Mouse (Mus musculus) left cerebral cortex, postnatal 10 days (tissue): ENCODE measurements at regions not wholly inside any gene's neighbourhood (a gene's known extent, or its start where the extent isn't known, plus 50 kb on each side); places are given as distances from the start of the nearest gene placed in this dataset.

Source experiments
- DNase-seq, 2 experiments: peaks; one replicate each; pipeline ENCODE4 v3.0.0; 2021 to 2022; ENCODE audit warnings: low spot score in 2 of 2, mixed read lengths in 1 of 2; ENCODE audit errors: extremely low spot score in 1 of 2
- intact Hi-C: fragments of 180-260 bp; cut with DNase I; formaldehyde crosslinking; loops from one replicate; pipeline ENCODE4 v1.15.1; 2025

- DNase-seq: no peak
- intact Hi-C loops: no loop called here
These were observed 500.9 kb upstream of the Cnksr2 start for GRCm38 (mm10) chrX:158544021-158544420.

GRCm38 (mm10) chrX:158577856-158578255, 534.8 kb upstream of the Cnksr2 start:
- intact Hi-C loops: no loop called here

GRCm38 (mm10) chrX:158613136-158613535, 570.0 kb upstream of the Cnksr2 start:
- DNase-seq: no peak
- intact Hi-C loops: loop anchor here (5.0 to 10.0 kb wide), 2 partner anchors 242 to 571 kb away; partner anchors contain the start of gene Cnksr2

More at GRCm38 (mm10) chrX:158577856-158578255, 534.8 kb upstream of the Cnksr2 start:
- DNase-seq: no peak

GRCm38 (mm10) chrX:158613607-158614006, 570.5 kb upstream of the Cnksr2 start:
- DNase-seq: no peak
- intact Hi-C loops: loop anchor here (5.0 to 10.0 kb wide), 2 partner anchors 241 to 571 kb away; partner anchors contain the start of gene Cnksr2

GRCm38 (mm10) chrX:158614029-158614428, 570.9 kb upstream of the Cnksr2 start:
- DNase-seq: peak in 1 of 2 experiments; percentile 13
- intact Hi-C loops: loop anchor here (5.0 to 10.0 kb wide), 2 partner anchors 241 to 572 kb away; partner anchors contain the start of gene Cnksr2

GRCm38 (mm10) chrX:158614452-158614851, 571.4 kb upstream of the Cnksr2 start:
- no peak for DNase-seq
- intact Hi-C loops: loop anchor here (5.0 to 10.0 kb wide), 2 partner anchors 240 to 572 kb away; partner anchors contain the start of gene Cnksr2

- no peak for DNase-seq
These were observed 572.0 kb upstream of the Cnksr2 start for GRCm38 (mm10) chrX:158615096-158615495.

GRCm38 (mm10) chrX:158627390-158627789, 582.7 kb upstream of the Rps6ka3 start:
- DNase-seq: no peak
- intact Hi-C loops: no loop called here

More at GRCm38 (mm10) chrX:158615096-158615495, 572.0 kb upstream of the Cnksr2 start:
- intact Hi-C loops: loop anchor here (10.0 kb wide), 1 partner anchor 240 kb away; no protein-coding TSS in a partner anchor

- DNase-seq: no peak
These were observed 577.7 kb upstream of the Rps6ka3 start for GRCm38 (mm10) chrX:158632406-158632805.

GRCm38 (mm10) chrX:158652226-158652625, 557.9 kb upstream of the Rps6ka3 start:
- intact Hi-C loops: no loop called here
- no peak for DNase-seq

More at GRCm38 (mm10) chrX:158632406-158632805, 577.7 kb upstream of the Rps6ka3 start:
- intact Hi-C loops: no loop called here

GRCm38 (mm10) chrX:158656188-158656587, 553.9 kb upstream of the Rps6ka3 start:
- intact Hi-C loops: no loop called here
- no peak for DNase-seq

- intact Hi-C loops: no loop called here
These were observed 515.9 kb upstream of the Rps6ka3 start for GRCm38 (mm10) chrX:158694191-158694590.

GRCm38 (mm10) chrX:158703411-158703810, 506.7 kb upstream of the Rps6ka3 start:
- intact Hi-C loops: no loop called here
- no peak for DNase-seq

More at GRCm38 (mm10) chrX:158694191-158694590, 515.9 kb upstream of the Rps6ka3 start:
- no peak for DNase-seq

GRCm38 (mm10) chrX:158709811-158710210, 500.3 kb upstream of the Rps6ka3 start:
- intact Hi-C loops: no loop called here
- DNase-seq: no peak

- peak in 1 of 2 experiments; percentile 54 for DNase-seq
- intact Hi-C loops: loop anchor here (10.0 kb wide), 1 partner anchor 110 kb away; no protein-coding TSS in a partner anchor
These were observed 465.4 kb upstream of the Rps6ka3 start for GRCm38 (mm10) chrX:158744738-158745137.

- intact Hi-C loops: loop anchor here (10.0 kb wide), 1 partner anchor 109 kb away; no protein-coding TSS in a partner anchor
- no peak for DNase-seq
These were observed 464.2 kb upstream of the Rps6ka3 start for GRCm38 (mm10) chrX:158745766-158746541.
